Mouse (Mus musculus) cerebellum, adult 11-12 months (tissue): Measurements from ENCODE around the gene Sema4g.

Experiments
- DNase-seq: peaks from one replicate; pipeline ENCODE4 v3.0.0; 2022

Gene Sema4g

GRCm38 (mm10) chr19:45005444-45005843 lies 16.5 kb downstream of the Sema4g start, which contains the start of gene Twnk:
Twnk (plus strand) TSS chr19:45005663.
- peak; percentile 56 for DNase-seq

GRCm38 (mm10) chr19:45005957-45006712 lies 17.2 kb downstream of the Sema4g start, which contains the start of gene Mrpl43:
Mrpl43 (minus strand) TSS chr19:45006442.
- DNase-seq, result peak; percentile 96

- DNase-seq, result peak; percentile 64
Observed at GRCm38 (mm10) chr19:45007021-45007420, 18.1 kb downstream of the Sema4g start.

GRCm38 (mm10) chr19:45007425-45008191 lies 18.7 kb downstream of the Sema4g start:
- peak; percentile 67 for DNase-seq

- no peak for DNase-seq
Observed at GRCm38 (mm10) chr19:45010646-45011045, 21.7 kb downstream of the Sema4g start.

- no peak for DNase-seq
Observed at GRCm38 (mm10) chr19:45012219-45012618, 23.3 kb downstream of the Sema4g start.

- DNase-seq, result no peak
Observed at GRCm38 (mm10) chr19:45012636-45013035, 23.7 kb downstream of the Sema4g start.

GRCm38 (mm10) chr19:45013581-45014225 lies 24.8 kb downstream of the Sema4g start:
- no peak for DNase-seq

- DNase-seq, result peak; percentile 61
Observed at GRCm38 (mm10) chr19:45014335-45014971, 25.6 kb downstream of the Sema4g start, which contains the start of gene Lzts2. Lzts2 (plus strand) TSS chr19:45014414.

- DNase-seq, result peak; percentile 83
Observed at GRCm38 (mm10) chr19:45014981-45015402, 26.1 kb downstream of the Sema4g start.

GRCm38 (mm10) chr19:45015518-45016281 lies 26.8 kb downstream of the Sema4g start:
- DNase-seq, result peak; percentile 85

- peak; percentile 88 for DNase-seq
Observed at GRCm38 (mm10) chr19:45016341-45017215, 27.7 kb downstream of the Sema4g start.

GRCm38 (mm10) chr19:45017216-45017771 lies 28.4 kb downstream of the Sema4g start:
- peak; percentile 92 for DNase-seq

GRCm38 (mm10) chr19:45017909-45018308 lies 29.0 kb downstream of the Sema4g start:
- DNase-seq, result peak; percentile 87

GRCm38 (mm10) chr19:45018351-45018831 lies 29.5 kb downstream of the Sema4g start:
- DNase-seq, result peak; percentile 79

- DNase-seq, result peak; percentile 38
Observed at GRCm38 (mm10) chr19:45020348-45020747, 31.4 kb downstream of the Sema4g start.

GRCm38 (mm10) chr19:45021362-45021761 lies 32.5 kb downstream of the Sema4g start:
- DNase-seq, result peak; percentile 33

GRCm38 (mm10) chr19:45023993-45024392 lies 35.1 kb downstream of the Sema4g start:
- peak; percentile 48 for DNase-seq

GRCm38 (mm10) chr19:45024775-45025174 lies 35.9 kb downstream of the Sema4g start:
- peak; percentile 43 for DNase-seq

- DNase-seq, result peak; percentile 36
Observed at GRCm38 (mm10) chr19:45025937-45026568, 37.2 kb downstream of the Sema4g start.
